Mouse (Mus musculus): ENCODE data around the gene Rps15.

DNA sequence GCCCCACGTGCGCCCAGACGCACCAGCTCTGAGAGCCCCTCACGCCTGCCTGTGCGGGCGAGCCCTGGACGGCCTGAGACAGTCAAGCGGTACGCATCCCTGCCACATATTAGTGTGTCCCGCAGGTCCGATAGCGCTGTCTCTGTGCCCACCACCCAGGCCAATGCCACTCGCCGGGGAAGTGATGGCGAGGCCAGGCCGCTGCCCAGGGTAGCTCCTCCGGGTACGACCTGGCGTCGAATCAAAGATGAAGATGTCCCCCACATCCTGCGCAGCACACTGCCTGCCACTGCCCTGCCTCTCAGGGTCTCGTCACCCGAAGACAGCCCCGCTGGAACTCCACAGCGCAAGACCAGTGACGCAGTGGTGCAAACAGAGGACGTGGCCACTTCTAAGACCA lies 23.1 kb downstream of the Rps15 start:
- no peak for TF ChIP-seq POLR2A (IDR thresholded peaks at IDR 0.05; ENCODE audit: control insufficient read depth, extremely low read depth, insufficient read depth, low read length, poor library complexity)
- TF ChIP-seq CTCF (IDR thresholded peaks at IDR 0.05; ENCODE audit: borderline replicate concordance, control insufficient read depth, extremely low read depth, insufficient read depth, low read length, poor library complexity) = no peak
